1 mouse cellular context compared by ENCODE assay signal in genomic region chr17:21438806-21439400, GRCm38 (mm10). TPM values are rescaled to one million over a fixed set of nuclear protein-coding genes. Genes with fewer than 3 reads are reported as not detected.
"Had no signal": no experiment of that assay in that cellular context is flagged by ENCODE, and none has a peak within 500 bp of the region (broad histone marks: within the 10 kb centered on the region; RNA-seq: fewer than 3 reads in every experiment).

No protein-coding gene starts in this region.

RNA-seq across cellular contexts. Expression of gene Zfp54, which starts 15.9 kb away (rescaled TPM):
- polyA plus RNA-seq: small intestine, adult 2 months had no signal
